Mouse (Mus musculus) erythroblast, embryonic 14.5 days (primary cell): ENCODE data around the gene Gkn1.

Experiments used
- GATA1 ChIP-seq: IDR thresholded peaks from 2 replicates; pipeline ENCODE4 v1.6.1; 2012; ENCODE audit warnings: low read length, inconsistent platforms, mixed read lengths
- TAL1 ChIP-seq: IDR thresholded peaks from 3 replicates; pipeline ENCODE4 v1.6.1; 2012; ENCODE audit warnings: low read length, inconsistent platforms, mixed read lengths

DNA sequence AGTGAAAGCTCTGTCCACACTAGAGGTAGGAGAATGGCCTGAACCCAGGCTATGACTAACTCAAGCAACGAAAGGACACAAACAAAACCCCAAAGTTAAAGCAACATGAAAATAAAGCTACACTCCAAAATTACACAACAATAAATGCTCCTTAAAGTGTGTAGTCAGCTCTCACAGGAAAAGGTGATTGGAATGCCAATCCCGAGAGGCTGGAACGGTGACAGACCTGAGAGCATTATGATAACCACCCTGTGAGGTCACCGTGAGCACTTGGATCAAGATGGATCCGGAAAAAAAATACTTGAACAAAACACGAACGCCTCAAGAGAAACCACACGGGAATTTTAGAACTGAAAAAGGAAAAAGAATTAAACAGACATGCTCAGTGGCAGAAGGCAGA lies 46.3 kb downstream of the Gkn1 start:
- TF ChIP-seq TAL1 = no peak
- no peak for TF ChIP-seq GATA1
